Mouse (Mus musculus) myocyte (in vitro differentiated cells): ENCODE data around the gene Kalrn.

Experiments used
- CEBPB ChIP-seq: IDR thresholded peaks from 2 replicates; pipeline ENCODE4 v1.6.1; 2011; ENCODE audit warnings: mild to moderate bottlenecking, moderate library complexity; ENCODE audit not compliant: poor library complexity, insufficient read depth, severe bottlenecking
- E2F4 ChIP-seq: IDR thresholded peaks from one replicate; pipeline ENCODE4 v1.6.1; 2011; ENCODE audit warnings: mild to moderate bottlenecking, control low read depth, moderate library complexity; ENCODE audit not compliant: insufficient read depth
- MAX ChIP-seq: IDR thresholded peaks from one replicate; pipeline ENCODE4 v1.6.1; 2011; ENCODE audit warnings: low read depth, mild to moderate bottlenecking, control low read depth
- MYOD1 ChIP-seq, 3 experiments: IDR thresholded peaks; one replicate each; pipeline ENCODE4 v1.6.1; 2011; ENCODE audit warnings: control low read depth in 2 of 3, low read depth in 2 of 3, mild to moderate bottlenecking in 2 of 3, moderate library complexity in 1 of 3; ENCODE audit not compliant: insufficient read length in 2 of 3, control insufficient read depth in 1 of 3
- MYOG ChIP-seq, 3 experiments: IDR thresholded peaks; one replicate each; pipeline ENCODE4 v1.6.1; 2011; ENCODE audit warnings: control low read depth in 2 of 3, low read depth in 2 of 3, mild to moderate bottlenecking in 2 of 3; ENCODE audit not compliant: insufficient read length in 2 of 3, control insufficient read depth in 1 of 3, insufficient read depth in 1 of 3
- POLR2A ChIP-seq: IDR thresholded peaks from one replicate; pipeline ENCODE4 v1.6.1; 2011; ENCODE audit warnings: low read depth, mild to moderate bottlenecking, control low read depth, moderate library complexity; ENCODE audit not compliant: insufficient read length
- POLR2AphosphoS2 ChIP-seq: IDR thresholded peaks from one replicate; pipeline ENCODE4 v1.6.1; 2011; ENCODE audit warnings: low read depth, control low read depth; ENCODE audit not compliant: insufficient read length
- USF1 ChIP-seq: IDR thresholded peaks from one replicate; pipeline ENCODE4 v1.6.1; 2011; ENCODE audit warnings: low read depth, mild to moderate bottlenecking, control low read depth, moderate library complexity

DNA sequence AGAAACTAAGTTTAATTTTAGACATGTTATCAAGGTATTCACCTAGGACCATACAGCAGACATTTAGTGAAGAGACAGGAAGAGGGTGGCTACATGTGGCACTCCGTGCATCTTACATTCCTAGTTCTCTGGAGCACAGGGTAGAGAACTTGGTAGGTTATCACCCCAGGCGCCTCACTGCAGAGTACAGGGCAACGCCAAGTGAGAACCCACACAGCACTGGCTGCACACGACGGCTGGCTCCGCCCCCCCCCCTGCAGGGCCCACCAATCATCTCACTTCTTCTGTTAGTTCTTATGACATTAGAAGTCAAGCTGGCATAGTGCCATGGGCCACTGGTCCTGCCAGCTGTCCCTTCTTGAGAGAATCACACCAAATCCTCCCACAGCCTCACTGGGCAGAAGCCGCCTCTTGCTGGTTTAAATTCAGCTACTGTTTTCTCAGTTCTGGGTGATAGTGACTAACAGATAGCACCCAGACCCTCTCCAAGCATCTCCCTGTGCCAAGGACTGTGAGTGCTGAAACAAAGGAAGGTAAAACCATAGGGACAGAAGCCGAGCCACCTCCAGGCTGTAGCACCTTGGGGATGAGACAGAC lies 133.2 kb downstream of the Kalrn start:
- TF ChIP-seq USF1 (no peak), POLR2A (no peak), POLR2AphosphoS2 (no peak), E2F4 (no peak), MAX (no peak), MYOD1 (IDR thresholded peaks at IDR 0.05; ENCODE audit: control insufficient read depth in 1 of 3, insufficient read length in 2 of 3, low read depth in 2 of 3) (no peak), MYOG (IDR thresholded peaks at IDR 0.05; ENCODE audit: control insufficient read depth in 1 of 3, insufficient read depth in 1 of 3, insufficient read length in 2 of 3, low read depth in 2 of 3) (no peak), CEBPB (no peak)
